In the genomic region with DNA sequence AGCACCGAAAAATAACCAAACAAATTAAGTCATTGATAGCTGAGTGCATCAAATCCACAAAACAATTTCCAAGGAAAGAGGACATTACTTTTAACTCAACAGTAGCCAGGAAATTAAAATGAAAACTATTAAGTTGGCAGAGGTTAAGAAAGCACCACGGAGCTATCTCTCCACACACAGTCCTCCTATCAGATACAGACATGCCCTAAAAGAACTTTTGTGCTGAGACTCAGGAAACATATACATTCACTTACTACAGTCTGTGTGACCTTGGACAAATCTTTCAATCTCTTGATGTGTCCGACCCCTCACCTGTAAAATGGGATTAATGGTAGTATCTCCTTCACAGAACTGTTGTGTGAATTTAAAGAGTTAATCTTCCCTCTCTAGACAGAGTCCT, we compare ENCODE assay signal across 27 mouse cellular contexts. TPM values are rescaled to one million over a fixed set of nuclear protein-coding genes. Genes with fewer than 3 reads are reported as not detected.
DNase-seq lines count a peak whose midpoint lies in the region; ATAC-seq and TF ChIP-seq lines count a peak whose summit lies in the region.
"Had no signal": no experiment of that assay in that cellular context is flagged by ENCODE, and none has a peak within 500 bp of the region (broad histone marks: within the 10 kb centered on the region; RNA-seq: fewer than 3 reads in every experiment).

No protein-coding gene starts in this region.

- no peak for TF ChIP-seq CTCF in liver, postnatal 0 days (IDR thresholded peaks at IDR 0.05; ENCODE audit: low read depth)
- no peak for TF ChIP-seq CTCF in thymus, adult 2 months (IDR thresholded peaks at IDR 0.05; ENCODE audit: borderline replicate concordance, control insufficient read depth, extremely low read depth, insufficient read depth, low read length, poor library complexity)
- TF ChIP-seq CTCF in liver, embryonic 14.5 days (IDR thresholded peaks at IDR 0.05; ENCODE audit: low read depth): no peak

- no peak overlapping the region for H3K4me3 ChIP-seq in liver, embryonic 12.5 days
- no peak overlapping the region for H3K4me3 ChIP-seq in liver, postnatal 0 days (ENCODE audit: low read depth, low read length)
- no peak overlapping the region for H3K4me3 ChIP-seq in thymus, adult 2 months (ENCODE audit: control insufficient read depth, insufficient read depth, low read length)
- no peak overlapping the region for H3K4me3 ChIP-seq in liver, embryonic 14.5 days (ENCODE audit: insufficient read depth in 1 of 2, low read depth in 2 of 2, low read length in 2 of 2)
- H3K4me3 ChIP-seq in heart, embryonic 12.5 days: no peak overlapping the region
- no peak overlapping the region for H3K4me3 ChIP-seq in midbrain, embryonic 16.5 days (ENCODE audit: low read depth, low read length)
- H3K4me3 ChIP-seq: forebrain, embryonic 10.5 days; forebrain, embryonic 13.5 days; heart, embryonic 13.5 days had no signal

- no peaks in the 10 kb centered on the region for H3K27me3 ChIP-seq in liver, embryonic 12.5 days (replicated peaks)
- H3K27me3 ChIP-seq in liver, postnatal 0 days (ENCODE audit: insufficient read depth, low read length): no peaks in the 10 kb centered on the region
- no peaks in the 10 kb centered on the region for H3K27me3 ChIP-seq in thymus, adult 2 months (ENCODE audit: control insufficient read depth, insufficient read depth, low read length)
- H3K27me3 ChIP-seq in liver, embryonic 14.5 days (ENCODE audit: control insufficient read depth, insufficient read depth, low read length): no peaks in the 10 kb centered on the region
- H3K27me3 ChIP-seq in heart, embryonic 12.5 days (replicated peaks): no peaks in the 10 kb centered on the region
- no peaks in the 10 kb centered on the region for H3K27me3 ChIP-seq in midbrain, embryonic 16.5 days (ENCODE audit: control insufficient read depth, insufficient read depth, low read depth, low read length)
- H3K27me3 ChIP-seq: forebrain, embryonic 13.5 days; heart, embryonic 13.5 days had no signal

- H3K9ac ChIP-seq in liver, embryonic 12.5 days: no peak overlapping the region
- H3K9ac ChIP-seq in liver, postnatal 0 days (replicated peaks): no peak overlapping the region
- H3K9ac ChIP-seq in liver, embryonic 14.5 days (replicated peaks): no peak overlapping the region
- no peak overlapping the region for H3K9ac ChIP-seq in heart, embryonic 12.5 days
- H3K9ac ChIP-seq in midbrain, embryonic 16.5 days (ENCODE audit: low read depth, low read length): no peak overlapping the region
- H3K9ac ChIP-seq: forebrain, embryonic 13.5 days; heart, embryonic 13.5 days; hindbrain, embryonic 14.5 days had no signal

- TF ChIP-seq POLR2A in thymus, adult 2 months (IDR thresholded peaks at IDR 0.05; ENCODE audit: control insufficient read depth, extremely low read depth, insufficient read depth, low read length, poor library complexity): no peak

- no peaks in the 10 kb centered on the region for H3K36me3 ChIP-seq in liver, embryonic 12.5 days
- no peaks in the 10 kb centered on the region for H3K36me3 ChIP-seq in liver, postnatal 0 days (replicated peaks; ENCODE audit: insufficient read depth, low read length)
- H3K36me3 ChIP-seq in thymus, adult 2 months (ENCODE audit: control insufficient read depth, insufficient read depth, low read length): peaks cover 16% of the 10 kb centered on the region
- no peaks in the 10 kb centered on the region for H3K36me3 ChIP-seq in liver, embryonic 14.5 days (replicated peaks; ENCODE audit: control insufficient read depth, insufficient read depth, low read depth)
- H3K36me3 ChIP-seq in heart, embryonic 12.5 days: no peaks in the 10 kb centered on the region
- no peaks in the 10 kb centered on the region for H3K36me3 ChIP-seq in midbrain, embryonic 16.5 days (ENCODE audit: control insufficient read depth, insufficient read depth, low read length)
- H3K36me3 ChIP-seq: forebrain, embryonic 10.5 days; heart, embryonic 13.5 days had no signal

- ATAC-seq in liver, embryonic 12.5 days: no peak
- ATAC-seq in liver, postnatal 0 days: no peak
- ATAC-seq in liver, embryonic 14.5 days (ENCODE audit: insufficient read depth): no peak
- ATAC-seq in heart, embryonic 12.5 days (ENCODE audit: insufficient number of reproducible peaks, low FRiP score): no peak
- no peak for ATAC-seq in midbrain, embryonic 16.5 days
- ATAC-seq: forebrain, embryonic 13.5 days; forebrain, embryonic 16.5 days; hindbrain, postnatal 0 days had no signal

- peaks cover 71% of the 10 kb centered on the region for H3K4me1 ChIP-seq in liver, embryonic 12.5 days
- H3K4me1 ChIP-seq in liver, postnatal 0 days (ENCODE audit: insufficient read depth): peaks cover 33% of the 10 kb centered on the region
- peaks cover 17% of the 10 kb centered on the region for H3K4me1 ChIP-seq in thymus, adult 2 months (replicated peaks; ENCODE audit: control insufficient read depth, insufficient read depth, low read length)
- peaks cover 3 to 38% of the 10 kb centered on the region in 2 experiments; a peak in 2 of 4 replicates for H3K4me1 ChIP-seq in liver, embryonic 14.5 days (replicated peaks; ENCODE audit: control insufficient read depth in 2 of 2, insufficient read depth in 2 of 2, low read length in 1 of 2)
- peaks cover 35% of the 10 kb centered on the region for H3K4me1 ChIP-seq in heart, embryonic 12.5 days (replicated peaks)
- no peaks in the 10 kb centered on the region for H3K4me1 ChIP-seq in midbrain, embryonic 16.5 days (ENCODE audit: control insufficient read depth, insufficient read depth, low read length)
- H3K4me1 ChIP-seq: forebrain, embryonic 13.5 days had no signal

- 45% methylated on average over 3 of the region's 3 CpGs for WGBS in liver, embryonic 12.5 days (ENCODE audit: insufficient replicate concordance)
- WGBS in liver, postnatal 0 days (ENCODE audit: insufficient replicate concordance): 61% methylated on average over 3 of the region's 3 CpGs
- 84% methylated on average over 3 of the region's 3 CpGs for WGBS in thymus, adult 2 months
- WGBS in liver, embryonic 14.5 days (ENCODE audit: insufficient replicate concordance): 44% methylated on average over 3 of the region's 3 CpGs
- 72% methylated on average over 3 of the region's 3 CpGs for WGBS in heart, embryonic 12.5 days
- WGBS in midbrain, embryonic 16.5 days: 86% methylated on average over 3 of the region's 3 CpGs

- H3K9me3 ChIP-seq in liver, embryonic 12.5 days (replicated peaks): no peaks in the 10 kb centered on the region
- no peaks in the 10 kb centered on the region for H3K9me3 ChIP-seq in liver, postnatal 0 days (ENCODE audit: low read length)
- no peaks in the 10 kb centered on the region for H3K9me3 ChIP-seq in liver, embryonic 14.5 days (ENCODE audit: control insufficient read depth, low read length)
- H3K9me3 ChIP-seq in heart, embryonic 12.5 days (replicated peaks): no peaks in the 10 kb centered on the region
- H3K9me3 ChIP-seq in midbrain, embryonic 16.5 days (replicated peaks; ENCODE audit: control insufficient read depth, low read length, poor library complexity, severe bottlenecking): no peaks in the 10 kb centered on the region
- H3K9me3 ChIP-seq: forebrain, embryonic 10.5 days; forebrain, embryonic 13.5 days; heart, embryonic 13.5 days had no signal

- peak overlapping the region; percentile 41 for H3K4me2 ChIP-seq in liver, embryonic 12.5 days
- no peak overlapping the region for H3K4me2 ChIP-seq in liver, postnatal 0 days (ENCODE audit: low read depth, low read length)
- peak overlapping the region; percentile 38; the same call in 1 of the 2 replicates for H3K4me2 ChIP-seq in liver, embryonic 14.5 days (ENCODE audit: low read depth)
- H3K4me2 ChIP-seq in heart, embryonic 12.5 days: no peak overlapping the region
- H3K4me2 ChIP-seq in midbrain, embryonic 16.5 days (ENCODE audit: low read length): no peak overlapping the region
- H3K4me2 ChIP-seq: forebrain, embryonic 13.5 days; hindbrain, embryonic 14.5 days had no signal

- H3K27ac ChIP-seq in liver, embryonic 12.5 days: no peak overlapping the region
- no peak overlapping the region for H3K27ac ChIP-seq in liver, postnatal 0 days (ENCODE audit: low read depth)
- H3K27ac ChIP-seq in thymus, adult 2 months (ENCODE audit: control insufficient read depth, insufficient read depth, low read length): peak overlapping the region; percentile 26; the same call in 1 of the 2 replicates
- no peak overlapping the region for H3K27ac ChIP-seq in liver, embryonic 14.5 days
- H3K27ac ChIP-seq in heart, embryonic 12.5 days (ENCODE audit: poor library complexity, severe bottlenecking): no peak overlapping the region
- no peak overlapping the region for H3K27ac ChIP-seq in midbrain, embryonic 16.5 days (ENCODE audit: low read length)
- H3K27ac ChIP-seq: forebrain, embryonic 10.5 days; forebrain, embryonic 13.5 days; hindbrain, embryonic 14.5 days; hindbrain, postnatal 0 days had no signal

- DNase-seq in liver, postnatal 0 days: no peak
- no peak for DNase-seq in thymus, adult 2 months
- DNase-seq in thymus, postnatal 36 days: no peak
- DNase-seq in liver, embryonic 14.5 days (ENCODE audit: low read depth in 3 of 3, low spot score in 3 of 3): no peak
- DNase-seq in naive thymus-derived CD4-positive, alpha-beta T cell, adult 2 months (ENCODE audit: low read depth): peak; percentile 25
- DNase-seq: adrenal gland, adult 8-10 months; adrenal gland, postnatal 25 days; cerebellum, adult 11-12 months; cerebellum, adult 8-10 months; cerebellum, postnatal 10 days; gastrocnemius, postnatal 10 days; gastrocnemius, postnatal 36 days; heart, adult 18-20 months; heart, postnatal 14 days; heart, postnatal 4 days had no signal

- no peak for TF ChIP-seq EP300 in liver, postnatal 0 days (IDR thresholded peaks at IDR 0.05; ENCODE audit: low read depth)
- TF ChIP-seq EP300 in liver, embryonic 14.5 days (IDR thresholded peaks at IDR 0.05; ENCODE audit: low read depth): no peak

RNA-seq across cellular contexts. Expression of a gene that starts 1.5 kb away (rescaled TPM):
- 22.8 and 23.1 TPM in 2 replicates for polyA plus RNA-seq in liver, embryonic 12.5 days (2016; fragmentation: Nextera tagmentation; extraction: Ambion mirVana)
- 11.4 and 12.6 TPM in 2 replicates for polyA plus RNA-seq in liver, postnatal 0 days (2015; fragmentation: Nextera tagmentation; extraction: Ambion mirVana)
- polyA plus RNA-seq in thymus, adult 2 months (2012; rRNA removed): 185 and 222 TPM in 2 replicates
- 9.4 and 13.0 TPM in 2 replicates for polyA plus RNA-seq in liver, embryonic 14.5 days (2012; rRNA removed)
- 12.1 and 16.3 TPM in 2 replicates for polyA plus RNA-seq in liver, embryonic 14.5 days (2014; fragmentation: Nextera tagmentation; extraction: Ambion mirVana)
- polyA plus RNA-seq in heart, embryonic 12.5 days (2016; fragmentation: Nextera tagmentation; extraction: Ambion mirVana): 59.7 and 68.4 TPM in 2 replicates
- 10.4 and 12.3 TPM in 2 replicates for polyA plus RNA-seq in midbrain, embryonic 16.5 days (2015; fragmentation: Nextera tagmentation; extraction: Ambion mirVana)

RNA-seq across cellular contexts. Expression of a gene that starts 21.1 kb away (rescaled TPM):
- not detected in 2 replicates for polyA plus RNA-seq in liver, embryonic 12.5 days (2016; fragmentation: Nextera tagmentation; extraction: Ambion mirVana)
- polyA plus RNA-seq in liver, postnatal 0 days (2015; fragmentation: Nextera tagmentation; extraction: Ambion mirVana): not detected in 2 replicates
- polyA plus RNA-seq in thymus, adult 2 months (2012; rRNA removed): 30.1 and 31.1 TPM in 2 replicates
- not detected in 2 replicates for polyA plus RNA-seq in liver, embryonic 14.5 days (2012; rRNA removed)
- not detected in 2 replicates for polyA plus RNA-seq in liver, embryonic 14.5 days (2014; fragmentation: Nextera tagmentation; extraction: Ambion mirVana)
- 0.28 TPM in 1 of 2 replicates, not detected in the other for polyA plus RNA-seq in heart, embryonic 12.5 days (2016; fragmentation: Nextera tagmentation; extraction: Ambion mirVana)
- polyA plus RNA-seq in midbrain, embryonic 16.5 days (2015; fragmentation: Nextera tagmentation; extraction: Ambion mirVana): not detected in 2 replicates
- polyA plus RNA-seq: brain, embryonic 14.5 days; embryonic facial prominence, embryonic 11.5 days; forebrain, embryonic 10.5 days; forebrain, embryonic 13.5 days; forebrain, embryonic 16.5 days; hindbrain, embryonic 11.5 days; hindbrain, embryonic 14.5 days; hindbrain, postnatal 0 days had no signal

RNA-seq across cellular contexts. Expression of a gene that starts 33.3 kb away (rescaled TPM):
- polyA plus RNA-seq in liver, embryonic 12.5 days (2016; fragmentation: Nextera tagmentation; extraction: Ambion mirVana): 0.02 TPM in 1 of 2 replicates, not detected in the other
- 0.04 and 0.06 TPM in 2 replicates for polyA plus RNA-seq in liver, postnatal 0 days (2015; fragmentation: Nextera tagmentation; extraction: Ambion mirVana)
- 0.92 and 1.2 TPM in 2 replicates for polyA plus RNA-seq in thymus, adult 2 months (2012; rRNA removed)
- polyA plus RNA-seq in liver, embryonic 14.5 days (2012; rRNA removed): 0.01 and 0.02 TPM in 2 replicates
- polyA plus RNA-seq in liver, embryonic 14.5 days (2014; fragmentation: Nextera tagmentation; extraction: Ambion mirVana): not detected in 2 replicates
- polyA plus RNA-seq in heart, embryonic 12.5 days (2016; fragmentation: Nextera tagmentation; extraction: Ambion mirVana): 0.08 and 0.13 TPM in 2 replicates
- not detected in 2 replicates for polyA plus RNA-seq in midbrain, embryonic 16.5 days (2015; fragmentation: Nextera tagmentation; extraction: Ambion mirVana)
- polyA plus RNA-seq: forebrain, embryonic 10.5 days; forebrain, embryonic 13.5 days; hindbrain, embryonic 14.5 days had no signal

Comparison
In these comparisons a context has a peak if more than half of its experiments do, and no peak if none do; other contexts are left out.
1. H3K4me2 ChIP-seq: peak in liver, embryonic 12.5 days (single experiment) and liver, embryonic 14.5 days (single experiment); none in liver, postnatal 0 days (single experiment), heart, embryonic 12.5 days (single experiment) and midbrain, embryonic 16.5 days (single experiment).
2. RNA of a gene that starts 21.1 kb away (polyA plus RNA-seq): 30.1 to 31.1 TPM in thymus, adult 2 months; 0.28 TPM in heart, embryonic 12.5 days, not detected in midbrain, embryonic 16.5 days, not detected in liver, embryonic 14.5 days, not detected in liver, embryonic 12.5 days and not detected in liver, postnatal 0 days; every median in the first group is over 10 times any median in the second.